Mouse (Mus musculus) kidney, embryonic 16.5 days (tissue): ENCODE results near the gene BC035947. TPM values are rescaled to one million over a fixed set of nuclear protein-coding genes. Genes with fewer than 3 reads are reported as not detected.
A peak's percentile ranks its signal among the peaks of the same experiment; 100 is the strongest.
"Not testable (repeated sequence)": the region's sequence is repeated elsewhere in the genome, so short reads cannot be mapped to it uniquely, and the experiment has no call there.

Source experiments
- ATAC-seq: fragments of 200-750 bp; cut with Nextera tagmentation; 2 replicates; pipeline ENCODE4 v1.8.0; 2017; ENCODE audit warnings: moderate TSS enrichment; ENCODE audit not compliant: low FRiP score, low TSS enrichment
- H3K27ac ChIP-seq: fragments of 300-500 bp; sonication (generic); 2 replicates; pipeline ENCODE4 v1.5.1; 2014; ENCODE audit warnings: low read length
- H3K27me3 ChIP-seq: fragments of 300-500 bp; sonication (generic); 2 replicates; pipeline ENCODE4 v1.6.1; 2014; ENCODE audit warnings: low read length, control low read depth, mixed read lengths; ENCODE audit not compliant: insufficient read depth
- H3K36me3 ChIP-seq: fragments of 300-500 bp; sonication (generic); 2 replicates; pipeline ENCODE4 v1.6.1; 2014; ENCODE audit warnings: low read length, control low read depth, mixed read lengths; ENCODE audit not compliant: insufficient read depth
- H3K4me1 ChIP-seq: fragments of 300-500 bp; sonication (generic); 2 replicates; pipeline ENCODE4 v1.6.1; 2014; ENCODE audit warnings: low read length, control low read depth, mixed read lengths; ENCODE audit not compliant: insufficient read depth
- H3K4me2 ChIP-seq: fragments of 300-500 bp; sonication (generic); replicated peaks from 2 replicates; pipeline ENCODE4 v1.6.1; 2014; ENCODE audit warnings: low read depth, low read length
- H3K4me3 ChIP-seq: fragments of 300-500 bp; sonication (generic); 2 replicates; pipeline ENCODE4 v1.5.1; 2014; ENCODE audit warnings: mild to moderate bottlenecking, low read length
- H3K9ac ChIP-seq: fragments of 300-500 bp; sonication (generic); replicated peaks from 2 replicates; pipeline ENCODE4 v1.6.1; 2014; ENCODE audit warnings: low read length
- H3K9me3 ChIP-seq: fragments of 300-500 bp; sonication (generic); 2 replicates; pipeline ENCODE4 v1.6.1; 2016; ENCODE audit warnings: low read length, control low read depth
- WGBS: fragments of 180-500 bp; shearing (Covaris S2); extraction: QIAGEN DNeasy Blood & Tissue Kit; methylation state at CpG from one replicate; pipeline ENCODE4 v1.1.7; 2014; 5-methylcytosine and 5-hydroxymethylcytosine counted together
- polyA plus RNA-seq: library from polyadenylated mRNA; unstranded; fragments of >200 nt; fragmentation: Nextera tagmentation; extraction: Ambion mirVana; gene quantifications from 2 replicates; pipeline ENCODE4 v1.2.1, GENCODE M21; 2015

BC035947 gene
- polyA plus RNA-seq, 1 experiment from 2014 or later, result 1.8 TPM

DNA sequence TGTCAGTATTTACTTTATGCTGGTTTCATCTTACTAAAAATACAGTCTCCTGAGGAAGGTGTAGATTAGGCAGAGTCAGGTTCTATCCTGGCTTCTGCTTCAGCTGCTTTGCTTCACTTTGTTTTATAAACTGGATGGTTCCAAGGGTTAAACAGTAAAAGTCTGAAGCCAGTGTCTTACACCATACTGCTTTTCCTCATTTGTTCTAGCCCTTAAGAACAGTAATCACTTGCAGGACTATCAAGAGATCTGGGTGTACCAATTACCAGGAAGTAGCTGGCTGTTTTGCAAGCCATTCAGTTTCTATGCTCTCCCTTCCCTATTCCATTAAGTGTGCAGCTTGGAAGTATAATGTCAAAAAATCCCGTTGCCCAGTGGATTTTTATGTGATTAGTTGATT lies 4.8 kb downstream of the BC035947 start:
- no peak for ATAC-seq
- Histone ChIP-seq H3K9ac (no peak overlapping the region), H3K9me3 (no peaks in the 10 kb centered on the region), H3K4me1 (no peaks in the 10 kb centered on the region; the same call in 1 of the 2 replicates), H3K27ac (no peak overlapping the region), H3K4me2 (no peak overlapping the region), H3K27me3 (no peaks in the 10 kb centered on the region; the same call in 1 of the 2 replicates), H3K4me3 (no peak overlapping the region), H3K36me3 (no peaks in the 10 kb centered on the region)
- WGBS, result 63% methylated on average over 1 of the region's 1 CpGs

DNA sequence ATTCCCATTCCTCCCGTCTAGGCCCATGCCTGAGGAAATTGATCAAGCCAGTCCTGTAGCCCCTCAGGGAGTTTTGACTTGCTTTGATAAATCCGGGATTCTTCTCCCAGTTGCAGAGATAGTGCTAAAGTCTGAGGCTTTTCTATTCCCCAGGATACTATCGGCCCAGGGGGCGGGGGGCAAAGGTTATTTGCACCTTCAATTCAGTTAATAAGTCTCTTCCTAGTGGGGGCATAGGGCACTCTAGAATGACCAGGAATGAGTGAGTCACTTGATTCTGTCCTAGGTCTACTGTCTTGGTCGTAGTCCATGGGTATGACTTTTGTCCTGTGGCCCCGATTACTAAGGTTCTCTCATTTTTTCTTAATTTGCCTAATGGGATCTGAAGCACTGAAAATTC lies 9.4 kb downstream of the BC035947 start:
- no peaks in the 10 kb centered on the region for H3K36me3 ChIP-seq
- H3K4me2 ChIP-seq, result no peak overlapping the region
- 80% methylated on average over 6 of the region's 6 CpGs for WGBS
- ATAC-seq, result 0 out of 2 replicates have a peak, but pooled peaks have one; percentile 54
- no peaks in the 10 kb centered on the region for H3K27me3 ChIP-seq
- H3K4me1 ChIP-seq, result no peaks in the 10 kb centered on the region
- H3K9me3 ChIP-seq, result no peaks in the 10 kb centered on the region
- H3K9ac ChIP-seq, result no peak overlapping the region
- no peak overlapping the region for H3K27ac ChIP-seq
- no peak overlapping the region for H3K4me3 ChIP-seq

DNA sequence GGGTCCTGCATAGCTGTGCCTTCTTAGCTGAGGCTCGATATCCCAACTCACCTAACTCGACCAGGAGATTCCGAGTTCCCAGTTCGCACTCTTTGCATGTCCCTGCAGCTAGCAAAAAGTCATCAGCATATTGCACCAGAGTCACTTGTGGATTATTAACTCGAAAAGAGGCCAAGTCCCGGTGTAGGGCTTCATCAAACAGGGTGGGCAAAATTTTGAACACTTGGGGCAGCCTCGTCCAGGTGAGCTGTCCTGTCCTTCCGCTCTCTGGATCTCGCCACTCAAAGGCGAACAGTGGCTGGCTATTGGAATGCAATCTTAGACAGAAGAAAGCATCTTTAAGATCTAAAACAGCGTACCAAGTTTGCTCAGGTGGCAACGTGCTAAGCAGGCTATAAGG lies 10.1 kb downstream of the BC035947 start:
- H3K4me2 ChIP-seq, H3K27ac ChIP-seq, H3K4me3 ChIP-seq, ATAC-seq, H3K36me3 ChIP-seq, H3K9me3 ChIP-seq, H3K9ac ChIP-seq, H3K4me1 ChIP-seq, H3K27me3 ChIP-seq: not testable (repeated sequence)
- 83% methylated on average over 12 of the region's 12 CpGs for WGBS

GRCm38 (mm10) chr1:78501036-78501435 lies 10.9 kb downstream of the BC035947 start:
- Histone ChIP-seq H3K9me3 (no peaks in the 10 kb centered on the region), H3K4me3 (no peak overlapping the region), H3K9ac (no peak overlapping the region), H3K27me3 (no peaks in the 10 kb centered on the region), H3K36me3 (no peaks in the 10 kb centered on the region), H3K27ac (no peak overlapping the region), H3K4me2 (no peak overlapping the region), H3K4me1 (no peaks in the 10 kb centered on the region)
- no peak for ATAC-seq
- WGBS, result 89% methylated on average over 16 of the region's 16 CpGs

DNA sequence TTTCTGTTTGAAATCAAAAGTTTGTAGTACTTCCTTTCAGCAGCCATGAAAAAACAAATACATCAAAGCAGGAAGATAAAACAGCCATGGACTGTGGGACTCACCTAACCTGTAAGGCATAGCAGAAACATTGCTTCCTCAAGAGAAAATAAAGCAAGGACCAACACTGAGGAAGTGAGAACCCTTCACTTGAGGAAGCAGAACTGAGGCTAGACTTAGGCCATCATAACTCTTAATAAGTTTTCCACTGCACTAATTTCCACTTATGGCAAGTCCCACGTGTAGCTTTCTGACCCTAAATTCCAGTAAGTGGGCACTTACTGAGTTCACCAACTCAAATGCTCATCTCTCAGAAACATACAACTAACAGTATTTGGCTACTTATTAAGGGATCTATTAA lies 21.8 kb downstream of the BC035947 start:
- no peak for ATAC-seq
- peaks cover 13% of the 10 kb centered on the region for H3K4me1 ChIP-seq

GRCm38 (mm10) chr1:78488752-78489492 lies 23.0 kb downstream of the BC035947 start, which contains the start of gene Farsb:
Farsb (minus strand) TSS chr1:78488897.
- Histone ChIP-seq H3K36me3 (no peaks in the 10 kb centered on the region), H3K4me3 (peak within 1 kb of the TSS; percentile 100), H3K9me3 (no peaks in the 10 kb centered on the region), H3K9ac (peak within 1 kb of the TSS; percentile 94), H3K27me3 (no peaks in the 10 kb centered on the region), H3K4me1 (peaks cover 13% of the 10 kb centered on the region), H3K27ac (peak within 1 kb of the TSS; percentile 73; the same call in 1 of the 2 replicates), H3K4me2 (peak within 1 kb of the TSS; percentile 93)
- ATAC-seq, result peak; percentile 98
- under 1% methylated on average over 31 of the region's 31 CpGs for WGBS

More for the DNA sequence above, 21.8 kb downstream of the BC035947 start:
- H3K36me3 ChIP-seq, result no peaks in the 10 kb centered on the region
- H3K4me2 ChIP-seq, result no peak overlapping the region
- H3K4me3 ChIP-seq, result no peak overlapping the region
- no peaks in the 10 kb centered on the region for H3K9me3 ChIP-seq
- no peak overlapping the region for H3K9ac ChIP-seq
- no peak overlapping the region for H3K27ac ChIP-seq
- 56% methylated on average over 1 of the region's 1 CpGs for WGBS
- H3K27me3 ChIP-seq, result no peaks in the 10 kb centered on the region

DNA sequence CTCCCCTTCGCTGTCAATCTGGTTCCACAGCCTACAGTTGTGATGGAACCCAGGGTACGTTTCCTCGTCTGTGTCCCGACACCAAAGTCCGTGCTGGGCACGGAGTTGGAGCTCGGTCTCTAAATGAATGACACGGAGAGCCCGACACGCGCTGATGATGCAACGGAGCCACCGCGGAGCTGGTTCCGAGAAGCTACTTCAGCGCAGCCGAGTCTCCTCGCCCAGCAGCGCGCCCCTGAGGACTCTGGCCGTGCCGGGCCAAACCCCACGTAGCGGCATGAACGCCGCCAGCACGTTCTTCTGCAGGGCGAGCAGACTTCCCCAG lies 23.6 kb downstream of the BC035947 start:
- peak overlapping the region; percentile 94 for H3K9ac ChIP-seq
- no peaks in the 10 kb centered on the region for H3K9me3 ChIP-seq
- no peaks in the 10 kb centered on the region for H3K36me3 ChIP-seq
- H3K4me2 ChIP-seq, result peak overlapping the region; percentile 93
- H3K27ac ChIP-seq, result peak overlapping the region; percentile 73; the same call in 1 of the 2 replicates
- peak overlapping the region; percentile 100 for H3K4me3 ChIP-seq
- H3K27me3 ChIP-seq, result no peaks in the 10 kb centered on the region
- under 1% methylated on average over 28 of the region's 28 CpGs for WGBS
- peaks cover 13% of the 10 kb centered on the region for H3K4me1 ChIP-seq
- ATAC-seq, result no peak

DNA sequence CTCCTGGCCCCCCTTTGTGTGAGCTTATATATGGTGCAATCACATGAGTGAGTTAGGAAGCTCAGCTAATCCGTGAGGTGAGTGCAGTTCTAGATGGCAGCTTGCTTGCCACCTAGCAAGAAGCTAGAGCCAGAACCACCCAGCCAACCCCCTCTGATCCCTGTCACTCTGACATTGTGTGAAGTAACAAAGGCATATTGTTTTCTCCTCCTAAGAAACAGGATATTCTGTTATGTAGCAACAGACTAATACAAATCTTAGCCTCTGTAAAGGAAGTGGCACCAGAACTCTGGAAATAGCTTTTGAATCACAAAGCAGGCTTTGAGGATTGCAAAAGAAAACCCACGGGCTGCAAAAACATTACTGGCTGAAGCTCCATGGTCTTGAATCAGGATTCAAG lies 27.6 kb downstream of the BC035947 start:
- Histone ChIP-seq H3K9ac (no peak overlapping the region), H3K36me3 (peaks cover 12% of the 10 kb centered on the region; the same call in 1 of the 2 replicates), H3K27me3 (no peaks in the 10 kb centered on the region), H3K4me2 (no peak overlapping the region), H3K4me3 (no peak overlapping the region), H3K4me1 (peaks cover 9% of the 10 kb centered on the region), H3K9me3 (no peaks in the 10 kb centered on the region), H3K27ac (no peak overlapping the region)
- 74% methylated on average over 2 of the region's 2 CpGs for WGBS
- ATAC-seq, result no peak

DNA sequence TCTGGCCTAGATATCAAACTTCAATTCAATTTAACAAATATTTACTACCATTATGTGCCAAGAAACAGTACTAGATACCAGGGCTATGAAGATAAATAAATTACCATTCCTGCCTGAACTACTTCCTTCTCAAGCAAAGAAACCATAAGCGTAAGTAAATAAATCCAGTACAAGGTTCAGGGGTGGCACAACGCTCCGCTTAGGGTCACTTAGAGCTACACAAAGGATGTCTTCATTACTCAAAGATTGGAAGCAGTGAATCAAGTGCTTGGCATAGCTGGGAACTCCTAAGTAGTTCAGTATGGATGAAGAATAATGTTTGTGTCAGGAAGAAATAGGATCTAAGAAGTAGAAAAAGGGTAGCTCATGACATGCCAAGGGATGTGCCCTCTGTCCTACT lies 28.5 kb downstream of the BC035947 start:
- Histone ChIP-seq H3K9ac (no peak overlapping the region), H3K4me3 (no peak overlapping the region), H3K36me3 (peaks cover 12% of the 10 kb centered on the region; the same call in 1 of the 2 replicates), H3K27ac (no peak overlapping the region), H3K9me3 (no peaks in the 10 kb centered on the region), H3K4me1 (peaks cover 9% of the 10 kb centered on the region), H3K27me3 (no peaks in the 10 kb centered on the region), H3K4me2 (no peak overlapping the region)
- no peak for ATAC-seq
- WGBS, result 91% methylated on average over 3 of the region's 3 CpGs

DNA sequence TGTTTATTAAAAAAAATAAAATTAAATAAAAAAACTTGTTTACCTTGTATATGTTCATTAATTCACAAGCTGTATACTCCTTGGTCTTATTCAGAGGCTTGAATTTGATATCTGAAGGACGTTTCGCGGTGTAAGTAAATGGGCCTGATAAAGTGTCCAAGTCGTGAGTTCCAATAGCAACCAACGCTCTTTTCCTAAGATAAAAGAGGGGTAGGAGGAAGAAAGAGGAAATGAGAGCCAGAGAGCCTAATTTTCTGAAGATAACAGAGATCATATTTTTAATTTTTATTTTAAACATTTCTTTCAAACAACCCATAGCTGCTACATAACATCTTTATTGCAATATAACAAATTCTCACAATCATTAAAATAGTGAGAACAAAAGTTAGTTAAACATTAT lies 39.5 kb downstream of the BC035947 start:
- Histone ChIP-seq H3K4me3 (no peak overlapping the region), H3K27ac (no peak overlapping the region), H3K4me1 (no peaks in the 10 kb centered on the region), H3K27me3 (no peaks in the 10 kb centered on the region), H3K9ac (no peak overlapping the region), H3K4me2 (no peak overlapping the region), H3K36me3 (peaks cover 34% of the 10 kb centered on the region), H3K9me3 (no peaks in the 10 kb centered on the region)
- ATAC-seq, result no peak
- WGBS, result 92% methylated on average over 5 of the region's 5 CpGs
